Mouse (Mus musculus): ENCODE measurements at regions not wholly inside any gene's neighbourhood (a gene's known extent, or its start where the extent isn't known, plus 50 kb on each side); places are given as distances from the start of the nearest gene placed in this dataset.
A peak's percentile ranks its signal among the peaks of the same experiment; 100 is the strongest.

DNA sequence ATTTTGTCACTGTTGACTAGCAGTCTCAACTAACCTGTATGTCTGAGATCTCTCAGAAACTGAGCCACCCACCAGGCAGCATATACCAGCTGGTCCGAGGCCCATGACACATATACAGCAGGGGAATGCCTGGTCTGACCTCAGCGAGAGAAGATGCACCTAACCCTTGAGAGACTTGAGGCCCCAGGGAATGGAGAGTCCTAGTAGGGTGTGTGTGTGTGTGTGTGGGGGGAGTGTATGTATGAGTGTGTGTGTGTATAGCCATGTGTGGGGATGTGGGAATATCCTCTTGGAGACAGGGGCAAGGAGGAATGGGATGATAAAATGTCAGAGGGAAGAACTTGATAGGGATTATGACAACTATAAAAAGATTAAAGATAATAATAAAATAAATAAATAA, 113.4 kb upstream of the Slco6d1 start:
- H3K4me1 ChIP-seq (ENCODE audit: control insufficient read depth, insufficient read depth, low read length), result no peaks in the 10 kb centered on the region
- H3K27ac ChIP-seq (replicated peaks; ENCODE audit: low read depth, low read length), result no peak overlapping the region
- DNase-seq (ENCODE audit: low spot score) (no peak), ATAC-seq (ENCODE audit: low FRiP score, low read depth) (no peak)
- no peak overlapping the region for H3K4me3 ChIP-seq (replicated peaks; ENCODE audit: low read length)
- no peak for TF ChIP-seq POLR2A (IDR thresholded peaks at IDR 0.05; ENCODE audit: borderline replicate concordance, extremely low read depth, insufficient read depth, insufficient read length)
- H3K4me2 ChIP-seq (replicated peaks; ENCODE audit: low read depth, low read length, severe bottlenecking), result no peak overlapping the region
- H3K36me3 ChIP-seq (ENCODE audit: control insufficient read depth, insufficient read depth, low read length), result no peaks in the 10 kb centered on the region
- H3K9ac ChIP-seq (ENCODE audit: low read depth, low read length, severe bottlenecking), result no peak overlapping the region
- 88% methylated on average over 2 of the region's 2 CpGs for WGBS
- H3K27me3 ChIP-seq (ENCODE audit: control insufficient read depth, insufficient read depth, low read length), result no peaks in the 10 kb centered on the region
- H3K9me3 ChIP-seq (ENCODE audit: control insufficient read depth, low read length), result no peaks in the 10 kb centered on the region

DNA sequence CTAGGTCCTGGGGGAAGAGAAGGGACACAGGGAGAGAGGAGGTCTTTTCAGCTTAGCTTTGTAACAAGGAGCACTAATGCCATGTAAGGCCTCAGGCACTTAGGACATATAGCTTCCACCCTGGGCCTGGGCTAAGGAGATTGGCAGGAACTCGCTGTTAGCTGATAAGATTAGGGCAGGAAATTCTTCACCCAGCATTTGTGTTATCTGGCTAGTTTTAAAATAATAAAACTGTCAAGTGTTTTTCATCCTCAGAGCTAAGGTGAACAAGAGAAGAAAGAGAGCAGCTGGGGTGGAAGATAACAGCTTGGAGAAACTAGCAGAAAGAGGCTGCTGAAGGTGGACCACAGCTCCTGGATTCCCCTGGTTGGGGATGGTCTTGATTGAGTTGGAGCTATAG, 111.0 kb upstream of the Slco6d1 start:
- TF ChIP-seq POLR2A (IDR thresholded peaks at IDR 0.05; ENCODE audit: borderline replicate concordance, extremely low read depth, insufficient read depth, insufficient read length), result no peak
- H3K4me3 ChIP-seq (replicated peaks; ENCODE audit: low read length), result no peak overlapping the region
- H3K9me3 ChIP-seq (ENCODE audit: control insufficient read depth, low read length), result no peaks in the 10 kb centered on the region
- H3K9ac ChIP-seq (ENCODE audit: low read depth, low read length, severe bottlenecking), result no peak overlapping the region
- H3K27me3 ChIP-seq (ENCODE audit: control insufficient read depth, insufficient read depth, low read length), result no peaks in the 10 kb centered on the region
- 36% methylated on average over 1 of the region's 1 CpGs for WGBS
- no peaks in the 10 kb centered on the region for H3K36me3 ChIP-seq (ENCODE audit: control insufficient read depth, insufficient read depth, low read length)
- H3K4me2 ChIP-seq (replicated peaks; ENCODE audit: low read depth, low read length, severe bottlenecking), result no peak overlapping the region
- H3K27ac ChIP-seq (replicated peaks; ENCODE audit: low read depth, low read length), result no peak overlapping the region
- ATAC-seq (ENCODE audit: low FRiP score, low read depth) (no peak), DNase-seq (ENCODE audit: low spot score) (no peak)
- no peaks in the 10 kb centered on the region for H3K4me1 ChIP-seq (ENCODE audit: control insufficient read depth, insufficient read depth, low read length)

DNA sequence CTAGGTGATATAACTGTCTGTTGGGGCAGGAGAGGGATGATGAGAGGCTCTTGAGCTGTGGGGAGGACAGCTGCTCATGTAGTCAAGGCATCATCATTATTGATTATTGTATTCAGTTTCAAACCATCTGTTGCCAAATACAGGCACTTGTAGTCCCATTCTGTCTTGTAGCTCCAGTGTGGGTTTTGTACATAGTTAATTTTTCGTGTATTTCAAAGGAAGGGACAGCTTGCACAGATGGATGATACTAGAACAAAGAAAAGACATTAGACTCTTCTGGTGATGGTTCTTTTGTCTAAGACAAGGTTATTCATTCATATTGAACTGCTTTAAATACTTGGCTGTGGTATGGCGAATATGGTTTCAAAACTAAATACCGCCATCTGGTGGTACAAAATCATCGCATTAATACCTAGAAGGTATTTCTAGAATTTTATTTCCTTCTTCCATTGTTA, 70.8 kb upstream of the Slco6d1 start:
- Histone ChIP-seq H3K27ac (replicated peaks; ENCODE audit: low read depth, low read length) (no peak overlapping the region), H3K9me3 (ENCODE audit: control insufficient read depth, low read length) (no peaks in the 10 kb centered on the region), H3K27me3 (ENCODE audit: control insufficient read depth, insufficient read depth, low read length) (no peaks in the 10 kb centered on the region), H3K4me3 (replicated peaks; ENCODE audit: low read length) (no peak overlapping the region), H3K36me3 (ENCODE audit: control insufficient read depth, insufficient read depth, low read length) (no peaks in the 10 kb centered on the region), H3K9ac (ENCODE audit: low read depth, low read length, severe bottlenecking) (no peak overlapping the region), H3K4me2 (replicated peaks; ENCODE audit: low read depth, low read length, severe bottlenecking) (no peak overlapping the region), H3K4me1 (ENCODE audit: control insufficient read depth, insufficient read depth, low read length) (no peaks in the 10 kb centered on the region)
- peak; percentile 80 for DNase-seq (ENCODE audit: low spot score)
- ATAC-seq (ENCODE audit: low FRiP score, low read depth), result no peak
- no peak for TF ChIP-seq POLR2A (IDR thresholded peaks at IDR 0.05; ENCODE audit: borderline replicate concordance, extremely low read depth, insufficient read depth, insufficient read length)
- WGBS, result 39% methylated on average over 4 of the region's 4 CpGs

DNA sequence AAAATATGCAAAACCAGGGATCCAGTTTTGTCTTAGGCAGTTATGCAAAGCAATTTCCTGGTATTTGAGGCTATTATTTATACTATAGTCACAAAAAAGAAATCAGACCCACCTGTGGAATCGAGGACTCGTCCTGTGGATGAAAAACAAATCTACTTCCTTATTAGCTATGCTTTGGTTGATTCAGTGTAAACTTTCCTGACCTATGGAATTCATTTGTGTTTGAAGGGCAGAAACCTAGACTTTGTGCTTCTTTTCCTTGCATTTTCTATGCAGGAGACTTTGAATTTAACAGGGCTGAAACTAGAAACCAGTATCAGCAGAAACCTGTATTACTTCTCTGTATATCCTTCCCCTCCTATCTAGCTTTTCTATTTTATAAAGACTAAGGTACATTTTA, 70.2 kb upstream of the Slco6d1 start:
- ATAC-seq (ENCODE audit: low FRiP score, low read depth) (no peak), DNase-seq (ENCODE audit: low spot score) (no peak)
- H3K27ac ChIP-seq (replicated peaks; ENCODE audit: low read depth, low read length), result no peak overlapping the region
- H3K36me3 ChIP-seq (ENCODE audit: control insufficient read depth, insufficient read depth, low read length), result no peaks in the 10 kb centered on the region
- no peak overlapping the region for H3K9ac ChIP-seq (ENCODE audit: low read depth, low read length, severe bottlenecking)
- H3K4me2 ChIP-seq (replicated peaks; ENCODE audit: low read depth, low read length, severe bottlenecking), result no peak overlapping the region
- no peaks in the 10 kb centered on the region for H3K4me1 ChIP-seq (ENCODE audit: control insufficient read depth, insufficient read depth, low read length)
- 70% methylated on average over 2 of the region's 2 CpGs for WGBS
- no peaks in the 10 kb centered on the region for H3K9me3 ChIP-seq (ENCODE audit: control insufficient read depth, low read length)
- no peak for TF ChIP-seq POLR2A (IDR thresholded peaks at IDR 0.05; ENCODE audit: borderline replicate concordance, extremely low read depth, insufficient read depth, insufficient read length)
- no peaks in the 10 kb centered on the region for H3K27me3 ChIP-seq (ENCODE audit: control insufficient read depth, insufficient read depth, low read length)
- no peak overlapping the region for H3K4me3 ChIP-seq (replicated peaks; ENCODE audit: low read length)

DNA sequence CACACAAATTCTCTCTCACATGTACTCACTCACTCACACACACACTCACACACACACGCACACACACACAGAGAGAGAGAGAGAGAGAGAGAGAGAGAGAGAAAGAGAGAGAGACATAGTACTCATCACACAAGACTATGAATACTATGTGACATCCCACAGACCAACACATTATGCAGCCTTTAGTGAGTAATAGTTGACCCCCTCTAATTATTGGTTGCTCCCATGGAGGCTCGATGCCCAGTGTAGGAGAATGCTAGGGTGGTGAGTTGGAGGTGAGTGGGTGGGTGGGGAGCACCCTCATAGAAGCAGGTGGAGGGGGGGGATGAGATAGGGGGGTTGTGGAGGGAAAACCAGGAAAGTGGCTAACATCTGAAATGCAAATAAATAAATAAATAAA, 69.4 kb upstream of the Slco6d1 start:
- no peak overlapping the region for H3K9ac ChIP-seq (ENCODE audit: low read depth, low read length, severe bottlenecking)
- H3K4me3 ChIP-seq (replicated peaks; ENCODE audit: low read length), result no peak overlapping the region
- no peak for ATAC-seq (ENCODE audit: low FRiP score, low read depth)
- no peaks in the 10 kb centered on the region for H3K9me3 ChIP-seq (ENCODE audit: control insufficient read depth, low read length)
- H3K4me2 ChIP-seq (replicated peaks; ENCODE audit: low read depth, low read length, severe bottlenecking), result no peak overlapping the region
- no peaks in the 10 kb centered on the region for H3K4me1 ChIP-seq (ENCODE audit: control insufficient read depth, insufficient read depth, low read length)
- TF ChIP-seq POLR2A (IDR thresholded peaks at IDR 0.05; ENCODE audit: borderline replicate concordance, extremely low read depth, insufficient read depth, insufficient read length), result no peak
- WGBS, result 85% methylated on average over 2 of the region's 2 CpGs
- H3K27me3 ChIP-seq (ENCODE audit: control insufficient read depth, insufficient read depth, low read length), result no peaks in the 10 kb centered on the region
- DNase-seq (ENCODE audit: low spot score), result no peak
- no peak overlapping the region for H3K27ac ChIP-seq (replicated peaks; ENCODE audit: low read depth, low read length)
- no peaks in the 10 kb centered on the region for H3K36me3 ChIP-seq (ENCODE audit: control insufficient read depth, insufficient read depth, low read length)

Measured in limb, embryonic 14.5 days (tissue).